Mouse (Mus musculus): ENCODE results near the gene Cntnap4.

- TF ChIP-seq GATA1 (IDR thresholded peaks at IDR 0.05; ENCODE audit: borderline replicate concordance, low read length) = no peak
- no peak for TF ChIP-seq FLI1 (IDR thresholded peaks at IDR 0.05; ENCODE audit: low read length)
These were observed 173.5 kb downstream of the Cntnap4 start for GRCm38 (mm10) chr8:112743331-112743730.

Measured in megakaryocyte, embryonic 14.5 days (primary cell).